Mouse (Mus musculus) WW6 (cell line): Measurements from ENCODE around the gene Taok3.
A peak's percentile ranks its signal among the peaks of the same experiment; 100 is the strongest.

Experiments used
- DNase-seq: peaks from one replicate; pipeline ENCODE4 v3.0.0-alpha.2; 2013; ENCODE audit warnings: low read depth, low spot score

Taok3 gene

GRCm38 (mm10) chr5:117258276-117258675, 138.3 kb downstream of the Taok3 start:
- no peak for DNase-seq

GRCm38 (mm10) chr5:117263566-117263965, 143.6 kb downstream of the Taok3 start:
- DNase-seq = no peak

GRCm38 (mm10) chr5:117264701-117265100, 144.8 kb downstream of the Taok3 start:
- peak; percentile 65 for DNase-seq

- DNase-seq = no peak
Observed at GRCm38 (mm10) chr5:117267913-117268312, 148.0 kb downstream of the Taok3 start.

GRCm38 (mm10) chr5:117268749-117269148, 148.8 kb downstream of the Taok3 start:
- no peak for DNase-seq

GRCm38 (mm10) chr5:117269395-117269794, 149.5 kb downstream of the Taok3 start:
- no peak for DNase-seq

GRCm38 (mm10) chr5:117271945-117272344, 152.0 kb downstream of the Taok3 start:
- no peak for DNase-seq

GRCm38 (mm10) chr5:117274817-117275216, 154.9 kb downstream of the Taok3 start:
- no peak for DNase-seq

GRCm38 (mm10) chr5:117277784-117278183, 157.9 kb downstream of the Taok3 start:
- DNase-seq = no peak

- DNase-seq = no peak
Observed at GRCm38 (mm10) chr5:117278809-117279668, 159.1 kb downstream of the Taok3 start.

GRCm38 (mm10) chr5:117279669-117280050, 159.7 kb downstream of the Taok3 start:
- no peak for DNase-seq

GRCm38 (mm10) chr5:117281536-117281935, 161.6 kb downstream of the Taok3 start:
- no peak for DNase-seq

GRCm38 (mm10) chr5:117282360-117282759, 162.4 kb downstream of the Taok3 start:
- no peak for DNase-seq

- DNase-seq = no peak
Observed at GRCm38 (mm10) chr5:117284029-117284428, 164.1 kb downstream of the Taok3 start.

GRCm38 (mm10) chr5:117284682-117285081, 164.8 kb downstream of the Taok3 start:
- DNase-seq = no peak

GRCm38 (mm10) chr5:117285266-117285665, 165.3 kb downstream of the Taok3 start:
- no peak for DNase-seq

- no peak for DNase-seq
Observed at GRCm38 (mm10) chr5:117286286-117286685, 166.4 kb downstream of the Taok3 start.

- DNase-seq = peak; percentile 88
Observed at GRCm38 (mm10) chr5:117286831-117287822, 167.2 kb downstream of the Taok3 start, which contains the start of gene Pebp1. TSS of gene Pebp1 (minus strand) at chr5:117287625.

- DNase-seq = no peak
Observed at GRCm38 (mm10) chr5:117289646-117290045, 169.7 kb downstream of the Taok3 start.

- no peak for DNase-seq
Observed at GRCm38 (mm10) chr5:117290081-117290480, 170.2 kb downstream of the Taok3 start.

- DNase-seq = no peak
Observed at GRCm38 (mm10) chr5:117291312-117291711, 171.4 kb downstream of the Taok3 start.

GRCm38 (mm10) chr5:117292547-117292946, 172.6 kb downstream of the Taok3 start:
- peak; percentile 53 for DNase-seq
